Mouse (Mus musculus) layer of hippocampus, adult 2 months (tissue): ENCODE results near the gene Serf2. TPM values are rescaled to one million over a fixed set of nuclear protein-coding genes. Genes with fewer than 3 reads are reported as not detected.

Source experiments
- DNase-seq, 2 experiments: peaks; one replicate each; pipeline ENCODE4 v3.0.0; 2022; ENCODE audit warnings: low spot score in 2 of 2
- H3K27ac ChIP-seq: fragments of 200-600 bp; 2 replicates; pipeline ENCODE4 v1.8.1; 2022
- H3K4me3 ChIP-seq: fragments of 200-600 bp; 2 replicates; pipeline ENCODE4 v1.8.1; 2022; ENCODE audit warnings: mild to moderate bottlenecking
- CTCF ChIP-seq: fragments of 200-600 bp; conservative IDR thresholded peaks from 2 replicates; pipeline ENCODE4 v1.8.1; 2022; ENCODE audit warnings: antibody characterized with exemption, mild to moderate bottlenecking, moderate library complexity
- total RNA-seq, 2 experiments: library from RNA; stranded (reverse); gene quantifications; 2 replicates each; pipeline ENCODE4 v1.2.3; 2021

The Serf2 gene
- total RNA-seq, 2 experiments from 2014 or later = 146 to 155 TPM

- TF ChIP-seq CTCF = peak; percentile 81
- H3K4me3 ChIP-seq = no peak overlapping the region
- no peak overlapping the region for H3K27ac ChIP-seq
- no peak for DNase-seq
These were observed 14.1 kb upstream of the Serf2 start for GRCm38 (mm10) chr2:121434854-121435253.

- DNase-seq = no peak
- TF ChIP-seq CTCF = no peak
- H3K4me3 ChIP-seq = no peak overlapping the region
- H3K27ac ChIP-seq = no peak overlapping the region
These were observed 9.2 kb upstream of the Serf2 start for GRCm38 (mm10) chr2:121439746-121440145.

DNA sequence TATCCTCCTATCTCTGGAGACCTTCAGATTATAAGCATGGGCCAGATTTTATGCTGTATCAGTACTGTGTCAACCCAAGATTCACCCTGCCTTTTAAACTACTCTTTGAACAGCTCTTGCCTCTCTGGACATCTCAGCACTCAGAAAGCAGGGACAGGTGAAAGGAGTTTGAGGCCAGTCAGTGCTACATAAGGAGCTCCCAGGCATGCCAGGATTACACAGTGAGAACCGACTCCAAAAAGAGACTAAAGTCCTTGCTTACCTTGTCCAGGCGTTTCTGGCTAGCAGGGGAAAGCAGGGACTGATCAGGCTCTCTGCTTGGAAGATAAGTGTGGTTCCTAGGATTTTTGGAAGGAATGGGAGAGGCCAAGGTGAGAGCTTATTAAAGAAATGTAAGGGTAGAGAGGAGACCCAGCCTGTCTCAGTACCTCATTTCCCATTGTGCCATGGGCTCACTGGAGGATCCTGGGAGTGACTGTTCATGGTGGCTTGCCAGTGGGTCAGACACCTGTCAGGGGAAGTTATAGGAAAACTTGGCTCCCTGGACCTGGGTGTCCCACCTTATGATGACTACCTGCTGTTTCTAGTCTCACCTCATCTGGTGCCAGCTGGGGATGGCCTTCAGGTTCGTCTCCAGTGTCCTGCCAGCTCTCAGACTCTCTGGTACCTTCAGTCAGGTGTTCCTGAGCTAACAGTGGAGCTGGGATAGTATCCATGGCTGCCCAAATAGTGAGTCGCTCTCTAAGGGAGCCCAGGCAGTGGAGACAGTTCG is 8.0 kb upstream of the Serf2 start:
- H3K4me3 ChIP-seq = no peak overlapping the region
- no peak overlapping the region for H3K27ac ChIP-seq
- DNase-seq = no peak
- TF ChIP-seq CTCF = no peak

DNA sequence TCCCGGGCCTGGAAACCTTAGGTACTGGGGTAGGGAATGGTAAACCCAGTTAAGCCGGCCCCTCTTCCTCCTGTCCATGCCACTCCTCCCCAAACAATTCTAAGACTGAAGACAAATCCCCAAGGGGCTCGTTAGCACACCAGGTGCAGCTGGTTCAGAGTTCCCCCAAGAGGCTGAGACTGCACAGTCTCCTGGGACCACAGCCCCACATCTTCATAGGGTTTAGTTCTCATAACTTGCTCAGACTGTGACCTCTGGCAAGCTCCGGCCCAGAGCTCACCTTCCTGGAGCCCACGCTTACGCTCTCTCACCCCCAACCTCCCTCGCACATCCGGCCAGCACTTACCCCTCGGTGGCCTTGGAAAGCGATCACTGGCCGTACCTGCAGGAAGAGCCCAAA is 7.2 kb upstream of the Serf2 start:
- no peak for DNase-seq
- H3K4me3 ChIP-seq = peak overlapping the region; percentile 50; the same call in 1 of the 2 replicates
- TF ChIP-seq CTCF = no peak
- H3K27ac ChIP-seq = no peak overlapping the region

- TF ChIP-seq CTCF = no peak
- no peak for DNase-seq
- H3K27ac ChIP-seq = no peak overlapping the region
- peak overlapping the region; percentile 50 for H3K4me3 ChIP-seq
These were observed 6.5 kb upstream of the Serf2 start for GRCm38 (mm10) chr2:121442259-121443067.

GRCm38 (mm10) chr2:121443068-121443349 is 6.0 kb upstream of the Serf2 start:
- Histone ChIP-seq H3K27ac (no peak overlapping the region), H3K4me3 (peak overlapping the region; percentile 50)
- no peak for DNase-seq
- TF ChIP-seq CTCF = no peak

- no peak for DNase-seq
- H3K4me3 ChIP-seq = peak within 1 kb of the TSS; percentile 50; the same call in 1 of the 2 replicates
These were observed 4.8 kb upstream of the Serf2 start, which contains the start of gene Ell3 for GRCm38 (mm10) chr2:121444178-121444577. TSS of gene Ell3 (minus strand) at chr2:121444278.

DNA sequence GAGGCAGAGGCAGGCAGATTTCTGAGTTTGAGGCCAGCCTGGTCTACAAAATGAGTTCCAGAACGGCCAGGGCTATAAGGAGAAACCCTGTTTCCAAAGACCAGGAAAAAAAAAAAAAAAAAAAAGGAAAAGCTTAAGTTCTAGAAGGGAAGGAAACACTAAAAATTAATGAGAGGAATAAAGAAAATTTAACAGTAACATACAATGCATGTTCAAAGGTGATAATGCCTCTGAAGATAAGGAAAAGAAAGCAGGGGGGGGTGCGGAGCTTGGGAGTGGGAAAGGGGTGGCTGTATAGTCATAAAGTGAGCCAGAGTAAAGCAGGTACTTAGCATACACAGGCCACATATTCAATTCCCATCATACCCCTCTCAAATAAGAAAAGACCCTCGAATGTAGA is 3.9 kb upstream of the Serf2 start:
- DNase-seq = no peak
- Histone ChIP-seq H3K27ac (no peak overlapping the region), H3K4me3 (no peak overlapping the region)
- TF ChIP-seq CTCF = no peak

More at GRCm38 (mm10) chr2:121444178-121444577, 4.8 kb upstream of the Serf2 start, which contains the start of gene Ell3:
- H3K27ac ChIP-seq = no peak within 1 kb of the TSS
- TF ChIP-seq CTCF = no peak

GRCm38 (mm10) chr2:121446506-121446905 is 2.5 kb upstream of the Serf2 start:
- Histone ChIP-seq H3K27ac (no peak overlapping the region), H3K4me3 (no peak overlapping the region)
- TF ChIP-seq CTCF = no peak

GRCm38 (mm10) chr2:121447006-121447405 is 2.0 kb upstream of the Serf2 start:
- TF ChIP-seq CTCF = no peak
- DNase-seq = no peak
- Histone ChIP-seq H3K4me3 (no peak overlapping the region), H3K27ac (no peak overlapping the region)

More at GRCm38 (mm10) chr2:121446506-121446905, 2.5 kb upstream of the Serf2 start:
- no peak for DNase-seq

GRCm38 (mm10) chr2:121448136-121448535 is 859 bp upstream of the Serf2 start:
- Histone ChIP-seq H3K27ac (peak overlapping the region; percentile 89), H3K4me3 (peak overlapping the region; percentile 8)
- peak; percentile 63 for TF ChIP-seq CTCF
- no peak for DNase-seq

- no peak for DNase-seq
- Histone ChIP-seq H3K4me3 (peak overlapping the region; percentile 100), H3K27ac (peak overlapping the region; percentile 95)
- TF ChIP-seq CTCF = no peak
These were observed 583 bp downstream of the Serf2 start for GRCm38 (mm10) chr2:121449545-121450011.

- peak overlapping the region; percentile 95 for H3K27ac ChIP-seq
- TF ChIP-seq CTCF = no peak
- H3K4me3 ChIP-seq = peak overlapping the region; percentile 100
- no peak for DNase-seq
These were observed 1.1 kb downstream of the Serf2 start for GRCm38 (mm10) chr2:121450093-121450492.
